Mouse (Mus musculus) forebrain, embryonic 13.5 days (tissue): Measurements from ENCODE around the gene Zfp454. TPM values are rescaled to one million over a fixed set of nuclear protein-coding genes. Genes with fewer than 3 reads are reported as not detected.
A peak's percentile ranks its signal among the peaks of the same experiment; 100 is the strongest.

Experiments used
- ATAC-seq: fragments of 200-750 bp; cut with Nextera tagmentation; 2 replicates; pipeline ENCODE4 v1.8.0; 2017
- H3K27ac ChIP-seq: fragments of 300-500 bp; sonication (generic); 2 replicates; pipeline ENCODE4 v1.5.1; 2015; ENCODE audit warnings: inconsistent platforms, mild to moderate bottlenecking, moderate library complexity
- H3K27me3 ChIP-seq: fragments of 300-500 bp; sonication (generic); 2 replicates; pipeline ENCODE4 v1.6.1; 2015; ENCODE audit warnings: mild to moderate bottlenecking, inconsistent platforms
- H3K36me3 ChIP-seq: fragments of 300-500 bp; sonication (generic); 2 replicates; pipeline ENCODE4 v1.6.1; 2015; ENCODE audit warnings: mild to moderate bottlenecking, inconsistent platforms; ENCODE audit not compliant: poor library complexity, severe bottlenecking
- H3K4me1 ChIP-seq: fragments of 300-500 bp; sonication (generic); 2 replicates; pipeline ENCODE4 v1.6.1; 2015; ENCODE audit warnings: inconsistent platforms
- H3K4me2 ChIP-seq: fragments of 300-500 bp; sonication (generic); 2 replicates; pipeline ENCODE4 v1.6.1; 2015; ENCODE audit warnings: inconsistent platforms, mild to moderate bottlenecking, moderate library complexity
- H3K4me3 ChIP-seq: fragments of 300-500 bp; sonication (generic); 2 replicates; pipeline ENCODE4 v1.5.1; 2015; ENCODE audit warnings: mild to moderate bottlenecking, inconsistent platforms
- H3K9ac ChIP-seq: fragments of 300-500 bp; sonication (generic); 2 replicates; pipeline ENCODE4 v1.6.1; 2015; ENCODE audit warnings: mild to moderate bottlenecking, inconsistent platforms
- H3K9me3 ChIP-seq: fragments of 300-500 bp; sonication (generic); replicated peaks from 2 replicates; pipeline ENCODE4 v1.6.1; 2016; ENCODE audit warnings: inconsistent platforms
- whole genome bisulfite sequencing: fragments of 180-500 bp; shearing (Covaris S2); methylation state at CpG from one replicate; pipeline ENCODE4 v1.1.7; 2015; 5-methylcytosine and 5-hydroxymethylcytosine counted together
- polyA plus RNA-seq: library from polyadenylated mRNA; unstranded; fragments of >200 nt; fragmentation: Nextera tagmentation; extraction: Ambion mirVana; gene quantifications from 2 replicates; pipeline ENCODE4 v1.2.1, GENCODE M21; 2015

Zfp454 gene
- polyA plus RNA-seq, 1 experiment from 2014 or later, result 16.7 TPM

GRCm38 (mm10) chr11:50835727-50836126 lies 51.7 kb downstream of the Zfp454 start:
- Histone ChIP-seq H3K27ac (no peak overlapping the region), H3K36me3 (peaks cover 22% of the 10 kb centered on the region), H3K4me3 (no peak overlapping the region), H3K9me3 (peaks cover 10% of the 10 kb centered on the region), H3K4me1 (peaks cover 9% of the 10 kb centered on the region), H3K27me3 (no peaks in the 10 kb centered on the region), H3K9ac (no peak overlapping the region), H3K4me2 (no peak overlapping the region)
- 93% methylated on average over 4 of the region's 4 CpGs for WGBS
- ATAC-seq, result no peak

- Histone ChIP-seq H3K4me2 (peak within 1 kb of the TSS; percentile 87), H3K27ac (peak within 1 kb of the TSS; percentile 61), H3K9ac (peak within 1 kb of the TSS; percentile 92), H3K9me3 (no peaks in the 10 kb centered on the region), H3K36me3 (peaks cover 35% of the 10 kb centered on the region), H3K27me3 (no peaks in the 10 kb centered on the region), H3K4me1 (peaks cover 14% of the 10 kb centered on the region), H3K4me3 (peak within 1 kb of the TSS; percentile 82)
- ATAC-seq, result peak; percentile 98
- WGBS, result under 1% methylated on average over 45 of the region's 45 CpGs
These were observed 60.2 kb downstream of the Zfp454 start, which contains the start of gene Zfp354c for GRCm38 (mm10) chr11:50827010-50827953. Gene Zfp354c (minus strand): TSS chr11:50827724.

- WGBS, result 57% methylated on average over 2 of the region's 2 CpGs
- ATAC-seq, result no peak
- peak overlapping the region; percentile 82 for H3K4me3 ChIP-seq
- no peak overlapping the region for H3K27ac ChIP-seq
- peaks cover 44% of the 10 kb centered on the region for H3K36me3 ChIP-seq
- H3K9ac ChIP-seq, result peak overlapping the region; percentile 92
- no peaks in the 10 kb centered on the region for H3K27me3 ChIP-seq
- no peaks in the 10 kb centered on the region for H3K9me3 ChIP-seq
- H3K4me1 ChIP-seq, result peaks cover 14% of the 10 kb centered on the region
- peak overlapping the region; percentile 87 for H3K4me2 ChIP-seq
These were observed 61.2 kb downstream of the Zfp454 start for GRCm38 (mm10) chr11:50826214-50826613.

Other genes with a start within 250 kb of the Zfp454 start
- 44.2 and 45.2 TPM in 2 replicates for gene Zfp354c, start 59.9 kb downstream of the Zfp454 start, polyA plus RNA-seq
- gene Zfp879, start 46.1 kb downstream of the Zfp454 start, polyA plus RNA-seq, result 1.1 and 1.5 TPM in 2 replicates
- gene Grm6, start 37.0 kb downstream of the Zfp454 start, polyA plus RNA-seq, result not detected in 2 replicates
- 40.6 and 43.9 TPM in 2 replicates for gene Zfp2, start 28.5 kb upstream of the Zfp454 start, polyA plus RNA-seq
- 2.2 and 2.3 TPM in 2 replicates for gene Zfp354b, start 44.0 kb upstream of the Zfp454 start, polyA plus RNA-seq
- gene 4933414I15Rik, start 56.1 kb upstream of the Zfp454 start, polyA plus RNA-seq, result not detected in 2 replicates
- gene Prop1, start 66.1 kb upstream of the Zfp454 start, polyA plus RNA-seq, result not detected in 2 replicates
- not detected in 2 replicates for gene Olfr1378, start 78.9 kb upstream of the Zfp454 start, polyA plus RNA-seq
- gene Olfr1377, start 94.3 kb upstream of the Zfp454 start, polyA plus RNA-seq, result not detected in 2 replicates
- gene Olfr51, start 115.9 kb upstream of the Zfp454 start, polyA plus RNA-seq, result not detected in 2 replicates
- gene Olfr54, start 126.6 kb upstream of the Zfp454 start, polyA plus RNA-seq, result not detected in 2 replicates
- not detected in 2 replicates for gene Olfr1375, start 160.5 kb upstream of the Zfp454 start, polyA plus RNA-seq
- gene Zfp354a, start 171.6 kb upstream of the Zfp454 start, polyA plus RNA-seq, result 10.0 and 11.5 TPM in 2 replicates